Mouse (Mus musculus): ENCODE results near the gene Sorcs3.

Gene Sorcs3

GRCm38 (mm10) chr19:48524527-48525214 is 318.8 kb downstream of the Sorcs3 start:
- DNase-seq (ENCODE audit: low spot score in 2 of 2), result no peak

- DNase-seq (ENCODE audit: low spot score in 2 of 2), result no peak
Observed at GRCm38 (mm10) chr19:48533582-48533981, 327.8 kb downstream of the Sorcs3 start.

GRCm38 (mm10) chr19:48544294-48544693 is 338.5 kb downstream of the Sorcs3 start:
- DNase-seq (ENCODE audit: low spot score in 2 of 2), result no peak

- no peak for DNase-seq (ENCODE audit: low spot score in 2 of 2)
Observed at GRCm38 (mm10) chr19:48545421-48546132, 339.8 kb downstream of the Sorcs3 start.

- no peak for DNase-seq (ENCODE audit: low spot score in 2 of 2)
Observed at GRCm38 (mm10) chr19:48546133-48546448, 340.3 kb downstream of the Sorcs3 start.

GRCm38 (mm10) chr19:48548143-48548881 is 342.5 kb downstream of the Sorcs3 start:
- no peak for DNase-seq (ENCODE audit: low spot score in 2 of 2)

GRCm38 (mm10) chr19:48559432-48559831 is 353.6 kb downstream of the Sorcs3 start:
- DNase-seq (ENCODE audit: low spot score in 2 of 2), result no peak

- no peak for DNase-seq (ENCODE audit: low spot score in 2 of 2)
Observed at GRCm38 (mm10) chr19:48575736-48576135, 369.9 kb downstream of the Sorcs3 start.

- DNase-seq (ENCODE audit: low spot score in 2 of 2), result no peak
Observed at GRCm38 (mm10) chr19:48577169-48577568, 371.3 kb downstream of the Sorcs3 start.

GRCm38 (mm10) chr19:48584938-48585560 is 379.2 kb downstream of the Sorcs3 start:
- DNase-seq (ENCODE audit: low spot score in 2 of 2), result no peak

- no peak for DNase-seq (ENCODE audit: low spot score in 2 of 2)
Observed at GRCm38 (mm10) chr19:48616951-48617350, 411.1 kb downstream of the Sorcs3 start.

- DNase-seq (ENCODE audit: low spot score in 2 of 2), result no peak
Observed at GRCm38 (mm10) chr19:48630671-48631327, 425.0 kb downstream of the Sorcs3 start.

- no peak for DNase-seq (ENCODE audit: low spot score in 2 of 2)
Observed at GRCm38 (mm10) chr19:48642566-48642965, 436.7 kb downstream of the Sorcs3 start.

- no peak for DNase-seq (ENCODE audit: low spot score in 2 of 2)
Observed at GRCm38 (mm10) chr19:48649941-48650340, 444.1 kb downstream of the Sorcs3 start.

GRCm38 (mm10) chr19:48651617-48652016 is 445.8 kb downstream of the Sorcs3 start:
- no peak for DNase-seq (ENCODE audit: low spot score in 2 of 2)

- DNase-seq (ENCODE audit: low spot score in 2 of 2), result no peak
Observed at GRCm38 (mm10) chr19:48660201-48660600, 454.4 kb downstream of the Sorcs3 start.

- no peak for DNase-seq (ENCODE audit: low spot score in 2 of 2)
Observed at GRCm38 (mm10) chr19:48679896-48680295, 474.1 kb downstream of the Sorcs3 start.

GRCm38 (mm10) chr19:48682485-48682884 is 476.7 kb downstream of the Sorcs3 start:
- DNase-seq (ENCODE audit: low spot score in 2 of 2), result no peak

GRCm38 (mm10) chr19:48686369-48686768 is 480.5 kb downstream of the Sorcs3 start:
- no peak for DNase-seq (ENCODE audit: low spot score in 2 of 2)

- no peak for DNase-seq (ENCODE audit: low spot score in 2 of 2)
Observed at GRCm38 (mm10) chr19:48700111-48700658, 494.4 kb downstream of the Sorcs3 start.

- no peak for DNase-seq (ENCODE audit: low spot score in 2 of 2)
Observed at GRCm38 (mm10) chr19:48703763-48704162, 497.9 kb downstream of the Sorcs3 start.

Measured in urinary bladder, postnatal 4 days (tissue).